Mouse (Mus musculus) C2C12 (cell line): ENCODE results near the gene Gm12216. TPM values are rescaled to one million over a fixed set of nuclear protein-coding genes. Genes with fewer than 3 reads are reported as not detected.

Experiments used
- H3K27me3 ChIP-seq: one replicate; pipeline ENCODE4 v1.6.1; 2011; ENCODE audit not compliant: control insufficient read depth, insufficient read depth, insufficient read length
- H3K36me3 ChIP-seq: one replicate; pipeline ENCODE4 v1.6.1; 2011; ENCODE audit not compliant: control insufficient read depth, insufficient read depth
- H3K4me3 ChIP-seq: one replicate; pipeline ENCODE4 v1.5.1; 2011; ENCODE audit warnings: mild to moderate bottlenecking, control low read depth; ENCODE audit not compliant: poor library complexity, insufficient read depth, severe bottlenecking
- H3K79me2 ChIP-seq: one replicate; pipeline ENCODE4 v1.6.1; 2011; ENCODE audit not compliant: control insufficient read depth, insufficient read depth
- H3K79me3 ChIP-seq: one replicate; pipeline ENCODE4 v1.6.1; 2011; ENCODE audit warnings: low read depth, control low read depth
- H3ac ChIP-seq: one replicate; pipeline ENCODE3; 2011; ENCODE audit warnings: low read depth; ENCODE audit not compliant: control insufficient read depth, insufficient read length
- CEBPB ChIP-seq: IDR thresholded peaks from one replicate; pipeline ENCODE4 v1.6.1; 2011; ENCODE audit warnings: low read depth, mild to moderate bottlenecking, control low read depth, moderate library complexity
- USF1 ChIP-seq: IDR thresholded peaks from one replicate; pipeline ENCODE4 v1.6.1; 2011; ENCODE audit warnings: low read depth, mild to moderate bottlenecking, control low read depth, moderate library complexity
- microRNA-seq: library from miRNA; unstranded; fragments of <30 nt; microRNA quantifications from one replicate; pipeline ENCODE4, GENCODE M21; 2019; ENCODE audit warnings: borderline microRNAs expressed
- polyA plus RNA-seq: library from polyadenylated mRNA; unstranded; fragments of >200 nt; fragmentation: generic; extraction: Trizol; gene quantifications from one replicate; pipeline ENCODE4 v1.2.1, GENCODE M21; 2012; ENCODE audit warnings: missing spikeins

Gene Gm12216
- polyA plus RNA-seq, 1 experiment: 0.49 TPM

DNA sequence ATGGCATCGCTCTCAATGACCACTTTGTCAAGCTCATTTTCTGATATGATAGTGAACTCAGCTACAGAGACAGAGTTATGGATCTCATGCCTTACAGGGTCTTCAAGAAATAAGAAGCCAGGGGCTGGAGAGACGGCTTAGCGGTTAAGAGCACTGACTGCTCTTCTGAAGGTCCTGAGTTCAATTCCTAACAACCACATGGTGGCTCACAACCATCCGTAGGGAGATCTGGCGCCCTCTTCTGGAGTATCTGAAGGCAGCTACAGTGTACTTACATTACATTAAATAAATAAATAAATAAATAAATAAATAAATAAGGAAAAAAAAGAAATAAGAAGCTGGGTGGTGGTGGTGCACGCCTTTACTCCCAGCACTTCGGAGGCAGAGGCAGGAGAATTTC, 125.2 kb downstream of the Gm12216 start:
- Histone ChIP-seq H3K36me3 (no peaks in the 10 kb centered on the region), H3K79me3 (no peaks in the 10 kb centered on the region), H3K4me3 (no peak overlapping the region), H3ac (no peak overlapping the region), H3K79me2 (no peaks in the 10 kb centered on the region), H3K27me3 (no peaks in the 10 kb centered on the region)
- TF ChIP-seq USF1 (no peak), CEBPB (no peak)

Small RNAs within 50 kb of the gene (microRNA-seq; reads per million reads assigned to microRNA genes)
- gene Mir7671: 0.24 reads per million

Other genes with a start within 250 kb of the Gm12216 start
- not detected for gene Il4, start 240.6 kb downstream of the Gm12216 start, polyA plus RNA-seq
- not detected for gene Il13, start 224.6 kb downstream of the Gm12216 start, polyA plus RNA-seq
- 7.9 TPM for gene Rad50, start 151.9 kb downstream of the Gm12216 start, polyA plus RNA-seq
- gene Il5, start 138.5 kb downstream of the Gm12216 start, polyA plus RNA-seq: not detected
- 26.7 TPM for gene Irf1, start 89.2 kb downstream of the Gm12216 start, polyA plus RNA-seq
- 0.18 TPM for gene Gm17334, start 86.1 kb downstream of the Gm12216 start, polyA plus RNA-seq
- gene Slc22a5, start 32.4 kb upstream of the Gm12216 start, polyA plus RNA-seq: 2.9 TPM
- gene Slc22a21, start 121.1 kb upstream of the Gm12216 start, polyA plus RNA-seq: 1.5 TPM
- gene Slc22a4, start 168.8 kb upstream of the Gm12216 start, polyA plus RNA-seq: 4.0 TPM
- gene Pdlim4, start 209.8 kb upstream of the Gm12216 start, polyA plus RNA-seq: 120 TPM
- gene P4ha2, start 240.8 kb upstream of the Gm12216 start, polyA plus RNA-seq: 26.4 TPM